Mouse (Mus musculus): ENCODE measurements at regions not wholly inside any gene's neighbourhood (a gene's known extent, or its start where the extent isn't known, plus 50 kb on each side); places are given as distances from the start of the nearest gene placed in this dataset.

- H3K27me3 ChIP-seq (ENCODE audit: control insufficient read depth, insufficient read depth, low read length) = no peaks in the 10 kb centered on the region
- WGBS = 49% methylated on average over 11 of the region's 11 CpGs
- no peaks in the 10 kb centered on the region for H3K36me3 ChIP-seq (ENCODE audit: control insufficient read depth, insufficient read depth, low read length)
- no peak for ATAC-seq (ENCODE audit: insufficient number of reproducible peaks, insufficient read depth, low FRiP score, low read depth)
- H3K4me2 ChIP-seq (ENCODE audit: low read length) = no peak overlapping the region
- no peak overlapping the region for H3K9ac ChIP-seq (ENCODE audit: low read length)
- no peaks in the 10 kb centered on the region for H3K9me3 ChIP-seq (ENCODE audit: control insufficient read depth, low read length)
- H3K4me3 ChIP-seq (ENCODE audit: control insufficient read depth in 1 of 2, insufficient read depth in 1 of 2, low read depth in 1 of 2, low read length in 2 of 2) = no peak overlapping the region
- H3K4me1 ChIP-seq (ENCODE audit: control insufficient read depth in 2 of 2, insufficient read depth in 2 of 2, low read length in 2 of 2) = peaks cover 3 to 10% of the 10 kb centered on the region in 2 experiments; a peak in 3 of 4 replicates
- H3K27ac ChIP-seq (replicated peaks in 1 of 2; ENCODE audit: control insufficient read depth in 1 of 2, insufficient read depth in 1 of 2, low read depth in 2 of 2, low read length in 2 of 2) = no peak overlapping the region
These were observed 388.4 kb upstream of the Id4 start for GRCm38 (mm10) chr13:47872645-47873044.

- H3K27me3 ChIP-seq (ENCODE audit: control insufficient read depth, insufficient read depth, low read length) = no peaks in the 10 kb centered on the region
- H3K36me3 ChIP-seq (ENCODE audit: control insufficient read depth, insufficient read depth, low read length) = no peaks in the 10 kb centered on the region
These were observed 368.5 kb upstream of the Id4 start for GRCm38 (mm10) chr13:47892569-47892968.

GRCm38 (mm10) chr13:47894331-47894730 lies 366.7 kb upstream of the Id4 start:
- H3K27me3 ChIP-seq (ENCODE audit: control insufficient read depth, insufficient read depth, low read length) = no peaks in the 10 kb centered on the region
- 39% methylated on average over 1 of the region's 1 CpGs for WGBS
- H3K9ac ChIP-seq (ENCODE audit: low read length) = no peak overlapping the region
- no peak overlapping the region for H3K27ac ChIP-seq (replicated peaks in 1 of 2; ENCODE audit: control insufficient read depth in 1 of 2, insufficient read depth in 1 of 2, low read depth in 2 of 2, low read length in 2 of 2)
- no peak overlapping the region for H3K4me3 ChIP-seq (ENCODE audit: control insufficient read depth in 1 of 2, insufficient read depth in 1 of 2, low read depth in 1 of 2, low read length in 2 of 2)
- no peaks in the 10 kb centered on the region for H3K36me3 ChIP-seq (ENCODE audit: control insufficient read depth, insufficient read depth, low read length)
- H3K9me3 ChIP-seq (ENCODE audit: control insufficient read depth, low read length) = 0 out of 2 replicates have a peak, but pooled peaks cover 6% of the 10 kb centered on the region
- no peaks in the 10 kb centered on the region for H3K4me1 ChIP-seq (ENCODE audit: control insufficient read depth in 2 of 2, insufficient read depth in 2 of 2, low read length in 2 of 2)
- H3K4me2 ChIP-seq (ENCODE audit: low read length) = no peak overlapping the region
- no peak for ATAC-seq (ENCODE audit: insufficient number of reproducible peaks, insufficient read depth, low FRiP score, low read depth)

More at GRCm38 (mm10) chr13:47892569-47892968, 368.5 kb upstream of the Id4 start:
- no peaks in the 10 kb centered on the region for H3K9me3 ChIP-seq (ENCODE audit: control insufficient read depth, low read length)
- ATAC-seq (ENCODE audit: insufficient number of reproducible peaks, insufficient read depth, low FRiP score, low read depth) = no peak
- H3K9ac ChIP-seq (ENCODE audit: low read length) = no peak overlapping the region
- H3K27ac ChIP-seq (replicated peaks in 1 of 2; ENCODE audit: control insufficient read depth in 1 of 2, insufficient read depth in 1 of 2, low read depth in 2 of 2, low read length in 2 of 2) = no peak overlapping the region
- WGBS = 85% methylated on average over 4 of the region's 4 CpGs
- H3K4me2 ChIP-seq (ENCODE audit: low read length) = no peak overlapping the region
- no peak overlapping the region for H3K4me3 ChIP-seq (ENCODE audit: control insufficient read depth in 1 of 2, insufficient read depth in 1 of 2, low read depth in 1 of 2, low read length in 2 of 2)
- H3K4me1 ChIP-seq (ENCODE audit: control insufficient read depth in 2 of 2, insufficient read depth in 2 of 2, low read length in 2 of 2) = no peaks in the 10 kb centered on the region

- Histone ChIP-seq H3K4me2 (ENCODE audit: low read length) (no peak overlapping the region), H3K4me3 (ENCODE audit: control insufficient read depth in 1 of 2, insufficient read depth in 1 of 2, low read depth in 1 of 2, low read length in 2 of 2) (no peak overlapping the region), H3K36me3 (ENCODE audit: control insufficient read depth, insufficient read depth, low read length) (no peaks in the 10 kb centered on the region), H3K27me3 (ENCODE audit: control insufficient read depth, insufficient read depth, low read length) (no peaks in the 10 kb centered on the region), H3K9ac (ENCODE audit: low read length) (no peak overlapping the region), H3K27ac (replicated peaks in 1 of 2; ENCODE audit: control insufficient read depth in 1 of 2, insufficient read depth in 1 of 2, low read depth in 2 of 2, low read length in 2 of 2) (no peak overlapping the region), H3K4me1 (ENCODE audit: control insufficient read depth in 2 of 2, insufficient read depth in 2 of 2, low read length in 2 of 2) (no peaks in the 10 kb centered on the region), H3K9me3 (ENCODE audit: control insufficient read depth, low read length) (0 out of 2 replicates have a peak, but pooled peaks cover 6% of the 10 kb centered on the region)
- no peak for ATAC-seq (ENCODE audit: insufficient number of reproducible peaks, insufficient read depth, low FRiP score, low read depth)
- WGBS = 76% methylated on average over 6 of the region's 6 CpGs
These were observed 365.8 kb upstream of the Id4 start for GRCm38 (mm10) chr13:47895256-47895655.

- Histone ChIP-seq H3K4me3 (ENCODE audit: control insufficient read depth in 1 of 2, insufficient read depth in 1 of 2, low read depth in 1 of 2, low read length in 2 of 2) (no peak overlapping the region), H3K36me3 (ENCODE audit: control insufficient read depth, insufficient read depth, low read length) (no peaks in the 10 kb centered on the region), H3K4me1 (ENCODE audit: control insufficient read depth in 2 of 2, insufficient read depth in 2 of 2, low read length in 2 of 2) (no peaks in the 10 kb centered on the region), H3K27ac (replicated peaks in 1 of 2; ENCODE audit: control insufficient read depth in 1 of 2, insufficient read depth in 1 of 2, low read depth in 2 of 2, low read length in 2 of 2) (no peak overlapping the region), H3K27me3 (ENCODE audit: control insufficient read depth, insufficient read depth, low read length) (no peaks in the 10 kb centered on the region), H3K9me3 (ENCODE audit: control insufficient read depth, low read length) (0 out of 2 replicates have a peak, but pooled peaks cover 6% of the 10 kb centered on the region), H3K4me2 (ENCODE audit: low read length) (no peak overlapping the region), H3K9ac (ENCODE audit: low read length) (no peak overlapping the region)
- no peak for ATAC-seq (ENCODE audit: insufficient number of reproducible peaks, insufficient read depth, low FRiP score, low read depth)
- WGBS = 84% methylated on average over 4 of the region's 4 CpGs
These were observed 364.4 kb upstream of the Id4 start for GRCm38 (mm10) chr13:47896646-47897045.

- Histone ChIP-seq H3K4me2 (ENCODE audit: low read length) (no peak overlapping the region), H3K4me3 (ENCODE audit: control insufficient read depth in 1 of 2, insufficient read depth in 1 of 2, low read depth in 1 of 2, low read length in 2 of 2) (no peak overlapping the region), H3K27me3 (ENCODE audit: control insufficient read depth, insufficient read depth, low read length) (no peaks in the 10 kb centered on the region), H3K4me1 (ENCODE audit: control insufficient read depth in 2 of 2, insufficient read depth in 2 of 2, low read length in 2 of 2) (no peaks in the 10 kb centered on the region), H3K27ac (replicated peaks in 1 of 2; ENCODE audit: control insufficient read depth in 1 of 2, insufficient read depth in 1 of 2, low read depth in 2 of 2, low read length in 2 of 2) (no peak overlapping the region), H3K36me3 (ENCODE audit: control insufficient read depth, insufficient read depth, low read length) (no peaks in the 10 kb centered on the region), H3K9me3 (ENCODE audit: control insufficient read depth, low read length) (no peaks in the 10 kb centered on the region), H3K9ac (ENCODE audit: low read length) (no peak overlapping the region)
- WGBS = 78% methylated on average over 9 of the region's 9 CpGs
- ATAC-seq (ENCODE audit: insufficient number of reproducible peaks, insufficient read depth, low FRiP score, low read depth) = no peak
These were observed 351.0 kb upstream of the Id4 start for GRCm38 (mm10) chr13:47909851-47910530.

GRCm38 (mm10) chr13:47910531-47910910 lies 350.5 kb upstream of the Id4 start:
- H3K27ac ChIP-seq (replicated peaks in 1 of 2; ENCODE audit: control insufficient read depth in 1 of 2, insufficient read depth in 1 of 2, low read depth in 2 of 2, low read length in 2 of 2) = no peak overlapping the region
- 69% methylated on average over 3 of the region's 3 CpGs for WGBS
- no peak for ATAC-seq (ENCODE audit: insufficient number of reproducible peaks, insufficient read depth, low FRiP score, low read depth)

GRCm38 (mm10) chr13:47916456-47916855 lies 344.6 kb upstream of the Id4 start:
- H3K27ac ChIP-seq (replicated peaks in 1 of 2; ENCODE audit: control insufficient read depth in 1 of 2, insufficient read depth in 1 of 2, low read depth in 2 of 2, low read length in 2 of 2) = no peak overlapping the region
- H3K27me3 ChIP-seq (ENCODE audit: control insufficient read depth, insufficient read depth, low read length) = no peaks in the 10 kb centered on the region
- no peaks in the 10 kb centered on the region for H3K4me1 ChIP-seq (ENCODE audit: control insufficient read depth in 2 of 2, insufficient read depth in 2 of 2, low read length in 2 of 2)
- 84% methylated on average over 8 of the region's 8 CpGs for WGBS
- H3K9me3 ChIP-seq (ENCODE audit: control insufficient read depth, low read length) = peaks cover 3% of the 10 kb centered on the region
- H3K36me3 ChIP-seq (ENCODE audit: control insufficient read depth, insufficient read depth, low read length) = no peaks in the 10 kb centered on the region
- no peak overlapping the region for H3K4me3 ChIP-seq (ENCODE audit: control insufficient read depth in 1 of 2, insufficient read depth in 1 of 2, low read depth in 1 of 2, low read length in 2 of 2)
- ATAC-seq (ENCODE audit: insufficient number of reproducible peaks, insufficient read depth, low FRiP score, low read depth) = no peak
- no peak overlapping the region for H3K4me2 ChIP-seq (ENCODE audit: low read length)
- no peak overlapping the region for H3K9ac ChIP-seq (ENCODE audit: low read length)

More at GRCm38 (mm10) chr13:47910531-47910910, 350.5 kb upstream of the Id4 start:
- no peaks in the 10 kb centered on the region for H3K27me3 ChIP-seq (ENCODE audit: control insufficient read depth, insufficient read depth, low read length)
- no peak overlapping the region for H3K9ac ChIP-seq (ENCODE audit: low read length)
- no peak overlapping the region for H3K4me3 ChIP-seq (ENCODE audit: control insufficient read depth in 1 of 2, insufficient read depth in 1 of 2, low read depth in 1 of 2, low read length in 2 of 2)
- H3K36me3 ChIP-seq (ENCODE audit: control insufficient read depth, insufficient read depth, low read length) = no peaks in the 10 kb centered on the region
- no peaks in the 10 kb centered on the region for H3K9me3 ChIP-seq (ENCODE audit: control insufficient read depth, low read length)
- H3K4me1 ChIP-seq (ENCODE audit: control insufficient read depth in 2 of 2, insufficient read depth in 2 of 2, low read length in 2 of 2) = no peaks in the 10 kb centered on the region
- no peak overlapping the region for H3K4me2 ChIP-seq (ENCODE audit: low read length)
